Mouse (Mus musculus): Measurements from ENCODE around the gene Terf2ip. TPM values are rescaled to one million over a fixed set of nuclear protein-coding genes. Genes with fewer than 3 reads are reported as not detected.

The Terf2ip gene
- 9.3 and 12.3 TPM in 2 replicates for polyA plus RNA-seq (2012)

DNA sequence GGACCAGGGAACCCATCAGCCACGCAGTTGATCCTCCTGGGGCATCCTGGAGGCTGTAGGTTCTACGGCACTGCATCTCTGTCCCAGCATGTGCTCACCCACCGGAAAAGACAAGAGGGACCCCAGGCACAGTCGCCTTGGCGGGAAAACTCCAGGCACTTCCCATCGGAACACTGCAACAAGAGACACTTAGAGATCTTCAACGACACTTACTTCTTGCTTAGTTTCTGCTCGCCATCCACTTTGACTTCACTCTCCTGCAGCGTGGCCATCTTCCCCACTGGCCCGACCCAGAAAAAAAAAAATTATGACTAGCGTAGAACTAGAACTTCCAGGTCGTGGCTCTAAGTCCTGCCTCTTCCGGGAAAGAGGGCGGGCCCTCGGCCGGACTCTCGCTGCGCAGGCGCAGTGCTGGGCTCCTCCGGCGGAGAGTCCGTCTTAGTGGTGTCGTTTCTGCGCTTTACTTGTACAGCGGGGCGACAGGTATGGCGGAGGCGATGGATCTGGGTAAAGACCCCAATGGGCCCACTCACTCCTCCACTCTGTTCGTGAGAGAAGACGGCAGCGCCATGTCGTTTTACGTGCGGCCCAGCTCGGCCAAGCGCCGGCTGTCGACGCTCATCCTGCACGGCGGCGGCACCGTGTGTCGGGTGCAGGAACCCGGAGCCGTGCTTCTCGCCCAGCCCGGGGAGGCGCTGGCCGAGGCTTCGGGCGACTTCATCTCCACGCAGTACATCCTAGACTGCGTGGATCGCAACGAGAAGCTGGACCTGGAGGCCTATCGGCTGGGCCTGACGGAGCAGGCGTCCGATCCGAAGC is at the start of gene Terf2ip, which contains the start of gene Kars:
Gene Terf2ip, plus strand, starts transcription at position 402 of the 819 bp plus-strand sequence.
Gene Kars, minus strand, starts transcription at position 327 of the 819 bp plus-strand sequence.
- TF ChIP-seq GATA1 (IDR thresholded peaks at IDR 0.05; ENCODE audit: low read length): no peak

DNA sequence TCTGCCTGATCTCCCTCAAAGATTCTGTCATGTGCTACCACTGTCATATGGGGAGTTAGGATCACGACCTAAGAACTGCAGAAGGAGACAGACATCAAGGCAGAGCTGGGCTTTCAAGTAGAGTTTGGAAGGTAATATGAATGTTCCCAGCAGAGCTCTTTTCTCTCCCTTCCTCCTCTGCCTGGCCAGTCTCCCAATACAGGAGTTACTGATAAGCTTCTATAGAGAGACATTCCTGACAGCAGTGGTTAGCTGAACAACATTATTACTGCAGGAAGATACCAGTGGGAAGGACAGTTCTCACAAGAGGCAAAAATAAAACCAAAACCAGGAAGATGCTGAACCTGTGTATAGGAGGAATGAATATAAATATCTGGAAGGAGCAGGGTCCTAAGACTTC is 48.6 kb upstream of the Terf2ip start:
- TF ChIP-seq GATA1 (IDR thresholded peaks at IDR 0.05; ENCODE audit: low read length): no peak

GRCm38 (mm10) chr8:111963091-111963490 is 48.1 kb upstream of the Terf2ip start:
- TF ChIP-seq GATA1 (IDR thresholded peaks at IDR 0.05; ENCODE audit: low read length): no peak

GRCm38 (mm10) chr8:111963546-111963945 is 47.7 kb upstream of the Terf2ip start:
- TF ChIP-seq GATA1 (IDR thresholded peaks at IDR 0.05; ENCODE audit: low read length): no peak

DNA sequence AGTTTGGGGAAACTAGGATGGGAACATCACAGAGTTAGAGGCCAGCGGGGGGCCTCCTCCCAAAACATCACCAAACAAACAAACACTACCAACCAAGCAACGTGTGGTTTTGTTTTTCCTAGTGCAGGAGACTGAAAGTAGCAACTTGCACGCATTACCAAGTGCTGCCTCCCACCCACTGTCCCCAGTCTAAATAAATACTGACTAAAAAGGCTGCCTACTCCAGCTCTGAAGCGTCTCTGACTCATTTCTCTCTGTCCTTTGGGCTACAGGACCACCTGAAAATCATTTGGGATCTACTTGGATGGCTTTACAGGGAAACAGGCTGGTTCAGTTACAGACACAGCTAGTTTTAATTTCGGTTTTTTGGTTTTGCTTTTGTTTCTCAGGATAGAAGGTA is 46.8 kb upstream of the Terf2ip start:
- no peak for TF ChIP-seq GATA1 (IDR thresholded peaks at IDR 0.05; ENCODE audit: low read length)

- TF ChIP-seq GATA1 (IDR thresholded peaks at IDR 0.05; ENCODE audit: low read length): no peak
Measured at GRCm38 (mm10) chr8:111964849-111965561, 46.2 kb upstream of the Terf2ip start.

- TF ChIP-seq GATA1 (IDR thresholded peaks at IDR 0.05; ENCODE audit: low read length): peak; percentile 49
Measured at GRCm38 (mm10) chr8:111967246-111967870, 43.8 kb upstream of the Terf2ip start.

DNA sequence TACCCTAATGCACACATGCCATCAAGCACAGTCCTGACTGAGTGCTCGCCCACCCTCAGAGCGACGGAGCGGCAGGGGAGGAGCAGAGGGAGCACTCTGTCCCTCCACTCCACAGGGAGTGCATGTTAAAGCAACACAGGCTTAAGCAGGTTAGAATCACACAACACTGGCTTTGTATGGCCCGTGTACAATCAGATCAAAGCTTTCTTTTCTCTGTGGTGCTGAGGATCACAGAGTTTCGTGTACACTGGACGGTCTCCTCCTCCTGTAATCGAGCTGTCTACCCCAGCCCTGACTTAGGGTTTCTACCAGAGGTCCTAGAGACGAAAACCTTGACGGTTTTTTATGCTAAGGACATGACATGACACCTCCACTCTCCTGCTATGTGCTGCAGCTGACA is 42.7 kb upstream of the Terf2ip start:
- TF ChIP-seq GATA1 (IDR thresholded peaks at IDR 0.05; ENCODE audit: low read length): no peak

DNA sequence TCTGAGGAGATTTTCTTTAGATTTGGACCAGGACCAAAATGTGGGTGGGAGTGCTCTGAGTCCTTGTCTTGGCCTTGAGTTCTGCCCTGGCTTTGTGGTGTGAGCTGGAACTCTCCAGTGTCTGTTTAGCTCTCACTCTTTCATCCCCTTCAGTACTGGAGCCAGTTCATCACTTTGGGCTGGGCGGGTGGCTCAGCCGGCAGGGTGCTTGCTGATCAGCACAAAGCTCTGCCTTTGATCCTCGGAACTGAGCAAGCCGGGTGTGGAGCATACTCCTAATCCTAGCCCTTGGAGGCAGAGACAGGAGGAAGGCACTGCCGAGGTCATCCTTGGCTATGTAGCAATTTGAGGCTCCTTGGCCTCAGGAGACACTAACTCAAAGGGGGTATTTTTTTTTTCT is 42.2 kb upstream of the Terf2ip start:
- no peak for TF ChIP-seq GATA1 (IDR thresholded peaks at IDR 0.05; ENCODE audit: low read length)

DNA sequence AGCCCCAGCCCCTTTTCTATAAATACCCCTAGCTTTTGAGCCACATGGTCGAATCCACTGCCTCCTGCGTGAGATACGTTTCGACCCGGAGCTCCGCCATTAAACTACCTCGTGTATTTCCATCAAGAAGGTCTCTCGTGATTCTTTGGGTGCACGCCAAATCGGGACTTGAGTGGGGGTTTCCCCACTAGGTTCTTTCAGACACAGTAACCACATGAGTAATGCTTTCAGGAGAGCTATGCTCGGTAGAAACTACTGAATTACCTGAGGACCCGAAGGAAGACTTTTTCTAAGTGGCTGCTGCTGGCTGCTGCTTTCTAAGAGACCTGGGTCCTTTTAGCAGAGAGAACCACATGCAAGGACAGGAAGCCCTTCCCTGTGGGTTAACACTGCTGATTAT is 37.1 kb upstream of the Terf2ip start:
- TF ChIP-seq GATA1 (IDR thresholded peaks at IDR 0.05; ENCODE audit: low read length): no peak

DNA sequence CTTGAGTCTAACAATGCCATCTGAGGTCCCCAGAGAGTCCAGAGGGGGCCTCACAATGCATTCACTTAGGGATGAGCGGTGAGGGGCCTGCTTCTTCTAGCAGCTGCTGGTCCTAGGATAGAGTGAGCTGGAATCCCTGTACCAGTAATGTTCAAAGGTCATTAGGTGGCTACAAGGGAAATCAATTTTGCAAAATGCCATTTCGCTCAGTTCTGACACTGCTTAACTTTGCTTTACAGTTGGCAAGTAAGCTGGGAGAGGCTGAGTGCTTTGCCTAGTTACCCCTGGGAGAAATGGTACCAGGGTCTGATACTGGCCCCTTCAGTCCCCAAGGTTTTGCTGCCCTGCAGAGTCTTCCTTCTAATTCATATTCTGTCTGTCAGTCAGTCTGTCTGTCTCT is 35.5 kb upstream of the Terf2ip start:
- TF ChIP-seq GATA1 (IDR thresholded peaks at IDR 0.05; ENCODE audit: low read length): no peak

GRCm38 (mm10) chr8:111976326-111976725 is 34.9 kb upstream of the Terf2ip start:
- TF ChIP-seq GATA1 (IDR thresholded peaks at IDR 0.05; ENCODE audit: low read length): no peak

DNA sequence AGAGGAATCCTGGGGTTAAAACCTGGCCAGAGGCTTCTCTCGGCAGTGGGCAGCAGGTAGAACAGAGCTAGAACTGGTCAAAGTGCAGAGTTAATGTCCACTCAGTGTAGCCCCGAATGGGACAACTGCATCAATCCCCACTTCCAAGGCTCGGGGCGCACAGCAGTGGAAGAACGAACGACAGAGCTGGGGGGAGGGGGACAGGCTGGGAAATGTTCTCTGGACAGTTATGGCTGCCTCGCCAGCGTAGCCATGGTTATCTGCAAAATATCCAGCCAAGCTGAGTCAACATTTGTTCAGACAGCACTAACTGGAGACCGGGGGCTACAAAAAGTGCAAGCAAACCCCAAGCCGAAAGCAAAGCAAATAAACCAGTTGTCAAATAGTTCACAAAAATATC is 33.1 kb upstream of the Terf2ip start:
- TF ChIP-seq GATA1 (IDR thresholded peaks at IDR 0.05; ENCODE audit: low read length): no peak

GRCm38 (mm10) chr8:111982116-111982515 is 29.1 kb upstream of the Terf2ip start:
- no peak for TF ChIP-seq GATA1 (IDR thresholded peaks at IDR 0.05; ENCODE audit: low read length)

- TF ChIP-seq GATA1 (IDR thresholded peaks at IDR 0.05; ENCODE audit: low read length): no peak
Measured at GRCm38 (mm10) chr8:111984511-111984910, 26.7 kb upstream of the Terf2ip start.

GRCm38 (mm10) chr8:111989911-111990310 is 21.3 kb upstream of the Terf2ip start:
- no peak for TF ChIP-seq GATA1 (IDR thresholded peaks at IDR 0.05; ENCODE audit: low read length)

All from G1E-ER4 (cell line).